In the genomic region with DNA sequence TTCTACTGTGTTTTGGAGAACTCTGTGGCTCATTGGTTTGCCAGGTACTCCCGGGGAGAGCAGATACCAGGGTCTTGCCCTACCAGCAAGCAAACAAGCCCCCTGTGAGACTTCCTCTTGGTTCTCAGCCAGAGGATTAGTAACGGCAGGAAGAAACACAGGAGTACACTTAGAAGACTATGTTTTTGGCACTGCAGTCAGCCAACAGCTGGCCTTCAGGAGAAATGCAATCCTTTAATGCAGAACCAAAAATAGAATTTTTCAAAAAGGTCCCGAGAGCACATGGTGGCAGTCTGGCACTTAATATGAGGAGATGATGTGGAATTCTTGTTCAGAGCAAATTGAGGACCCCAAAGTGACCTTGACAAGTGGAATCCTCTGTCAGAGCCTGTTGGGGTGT, we compare ENCODE assay signal across 23 mouse cellular contexts.
A peak's percentile ranks its signal among the peaks of the same experiment; 100 is the strongest.
DNase-seq lines count a peak whose midpoint lies in the region; ATAC-seq and TF ChIP-seq lines count a peak whose summit lies in the region.
"Had no signal": no experiment of that assay in that cellular context is flagged by ENCODE, and none has a peak within 500 bp of the region (broad histone marks: within the 10 kb centered on the region; RNA-seq: fewer than 3 reads in every experiment).

No protein-coding gene starts in this region.

- no peak for TF ChIP-seq CTCF in heart, postnatal 0 days (IDR thresholded peaks at IDR 0.05; ENCODE audit: low read depth)
- TF ChIP-seq CTCF in heart, adult 2 months (IDR thresholded peaks at IDR 0.05), result no peak
- no peak for TF ChIP-seq CTCF in brain, embryonic 14.5 days (IDR thresholded peaks at IDR 0.05; ENCODE audit: borderline replicate concordance, extremely low read depth, insufficient read depth, insufficient read length)

- no peak for TF ChIP-seq EP300 in heart, postnatal 0 days (IDR thresholded peaks at IDR 0.05; ENCODE audit: low read depth)
- no peak for TF ChIP-seq EP300 in heart, adult 2 months (IDR thresholded peaks at IDR 0.05; ENCODE audit: insufficient read depth, low read depth, low read length)

- no peak for ATAC-seq in heart, postnatal 0 days (ENCODE audit: insufficient read depth, low read depth)
- ATAC-seq: forebrain, embryonic 14.5 days; liver, embryonic 12.5 days had no signal

- no peak overlapping the region for H3K4me3 ChIP-seq in heart, postnatal 0 days (ENCODE audit: low read depth, low read length)
- no peak overlapping the region for H3K4me3 ChIP-seq in heart, adult 2 months
- H3K4me3 ChIP-seq: embryonic facial prominence, embryonic 12.5 days; gastrocnemius, adult 2 months; left cerebral cortex, adult 2 months; liver, embryonic 12.5 days; lung, embryonic 15.5 days; neural tube, embryonic 15.5 days; stomach, embryonic 15.5 days had no signal

- H3K27ac ChIP-seq in heart, postnatal 0 days (ENCODE audit: low read depth), result 0 out of 2 replicates have a peak overlapping the region, but pooled peaks have one; percentile 3
- H3K27ac ChIP-seq in heart, adult 2 months, result no peak overlapping the region
- H3K27ac ChIP-seq: embryonic facial prominence, embryonic 12.5 days; gastrocnemius, adult 2 months; left cerebral cortex, adult 2 months; liver, embryonic 12.5 days; lung, embryonic 15.5 days; neural tube, embryonic 15.5 days; stomach, embryonic 15.5 days had no signal

- no peaks in the 10 kb centered on the region for H3K4me1 ChIP-seq in heart, postnatal 0 days (ENCODE audit: control insufficient read depth, insufficient read depth)
- H3K4me1 ChIP-seq in heart, adult 2 months (ENCODE audit: control insufficient read depth, insufficient read depth, low read length), result no peaks in the 10 kb centered on the region; the same call in 1 of the 2 replicates
- H3K4me1 ChIP-seq: embryonic facial prominence, embryonic 12.5 days; liver, embryonic 12.5 days; lung, embryonic 15.5 days; neural tube, embryonic 15.5 days; stomach, embryonic 15.5 days had no signal

- WGBS in heart, postnatal 0 days, result 4% methylated on average over 3 of the region's 3 CpGs
- WGBS in heart, adult 2 months, result 1% methylated on average over 3 of the region's 3 CpGs

- H3K79me2 ChIP-seq in heart, adult 2 months (replicated peaks; ENCODE audit: control insufficient read depth, insufficient read depth, low read length), result no peaks in the 10 kb centered on the region

- no peaks in the 10 kb centered on the region for H3K9me3 ChIP-seq in heart, postnatal 0 days (replicated peaks; ENCODE audit: control insufficient read depth, low read length)
- H3K9me3 ChIP-seq: embryonic facial prominence, embryonic 12.5 days; liver, embryonic 12.5 days; lung, embryonic 15.5 days; neural tube, embryonic 15.5 days; stomach, embryonic 15.5 days had no signal

- no peak overlapping the region for H3K9ac ChIP-seq in heart, postnatal 0 days (replicated peaks; ENCODE audit: low read depth, low read length)
- H3K9ac ChIP-seq in heart, adult 2 months (ENCODE audit: low read depth, low read length), result no peak overlapping the region
- H3K9ac ChIP-seq: embryonic facial prominence, embryonic 12.5 days; liver, embryonic 12.5 days; lung, embryonic 15.5 days; neural tube, embryonic 15.5 days; stomach, embryonic 15.5 days had no signal

- no peaks in the 10 kb centered on the region for H3K36me3 ChIP-seq in heart, postnatal 0 days (replicated peaks; ENCODE audit: control insufficient read depth, insufficient read depth, low read length)
- H3K36me3 ChIP-seq in heart, adult 2 months (ENCODE audit: control insufficient read depth, insufficient read depth, low read length), result no peaks in the 10 kb centered on the region
- H3K36me3 ChIP-seq: embryonic facial prominence, embryonic 12.5 days; liver, embryonic 12.5 days; lung, embryonic 15.5 days; neural tube, embryonic 15.5 days; stomach, embryonic 15.5 days had no signal

- H3K27me3 ChIP-seq in heart, postnatal 0 days (ENCODE audit: control insufficient read depth, insufficient read depth, low read length), result no peaks in the 10 kb centered on the region
- no peaks in the 10 kb centered on the region for H3K27me3 ChIP-seq in heart, adult 2 months (ENCODE audit: control insufficient read depth, insufficient read depth, low read length)
- H3K27me3 ChIP-seq: embryonic facial prominence, embryonic 12.5 days; liver, embryonic 12.5 days; lung, embryonic 15.5 days; neural tube, embryonic 15.5 days; stomach, embryonic 15.5 days had no signal

- intact Hi-C loops in heart, adult 2 months (cut with DNase I), result no loop called here
- intact Hi-C loops in left cerebral cortex, postnatal 4 days (cut with DNase I), result no loop called here

- TF ChIP-seq POLR2A in heart, adult 2 months (IDR thresholded peaks at IDR 0.05; ENCODE audit: insufficient read depth, low read depth, low read length), result no peak
- no peak for TF ChIP-seq POLR2A in brain, embryonic 14.5 days (IDR thresholded peaks at IDR 0.05; ENCODE audit: borderline replicate concordance, extremely low read depth, insufficient read depth, insufficient read length, poor library complexity, severe bottlenecking)

- DNase-seq in adrenal gland, adult 2 months, result peak; percentile 3
- no peak for DNase-seq in adrenal gland, adult 8-10 months
- DNase-seq in heart, postnatal 0 days (ENCODE audit: low spot score), result no peak
- DNase-seq in heart, adult 2 months, result no peak
- DNase-seq in left cerebral cortex, postnatal 4 days, result peak; percentile 40
- no peak for DNase-seq in left cerebral cortex, adult 18-20 months (ENCODE audit: low spot score in 2 of 2)
- peak; percentile 54 for DNase-seq in brain, embryonic 14.5 days (ENCODE audit: low read depth)
- DNase-seq in layer of hippocampus, postnatal 10 days (ENCODE audit: low spot score in 2 of 2), result no peak
- DNase-seq: adrenal gland, postnatal 25 days; cerebellum, adult 11 months; cerebellum, postnatal 14 days; gastrocnemius, adult 2 months; kidney, adult 18-20 months; kidney, postnatal 4 days; lung, postnatal 4 days; thymus, postnatal 36 days had no signal

- H3K4me2 ChIP-seq in heart, postnatal 0 days (ENCODE audit: low read depth, low read length), result no peak overlapping the region
- H3K4me2 ChIP-seq: embryonic facial prominence, embryonic 12.5 days; liver, embryonic 12.5 days; lung, embryonic 15.5 days; neural tube, embryonic 15.5 days; stomach, embryonic 15.5 days had no signal

Comparison
In these comparisons a context has a peak if more than half of its experiments do, and no peak if none do; other contexts are left out.
1. DNase-seq: peak in adrenal gland, adult 2 months (single experiment), left cerebral cortex, postnatal 4 days (single experiment) and brain, embryonic 14.5 days (single experiment); none in adrenal gland, adult 8-10 months (single experiment), heart, postnatal 0 days (single experiment), heart, adult 2 months (0 of 2), left cerebral cortex, adult 18-20 months (0 of 2) and layer of hippocampus, postnatal 10 days (0 of 2).